Mouse (Mus musculus) c-Kit-positive CD71-positive TER-119-negative erythroid progenitor cells, embryonic 14.5 days (primary cell): ENCODE data around the gene Olfr995.

Experiments used
- DNase-seq: peaks from one replicate; pipeline ENCODE4 v3.0.0-alpha.2; 2013; ENCODE audit warnings: low read depth

Olfr995 gene

DNA sequence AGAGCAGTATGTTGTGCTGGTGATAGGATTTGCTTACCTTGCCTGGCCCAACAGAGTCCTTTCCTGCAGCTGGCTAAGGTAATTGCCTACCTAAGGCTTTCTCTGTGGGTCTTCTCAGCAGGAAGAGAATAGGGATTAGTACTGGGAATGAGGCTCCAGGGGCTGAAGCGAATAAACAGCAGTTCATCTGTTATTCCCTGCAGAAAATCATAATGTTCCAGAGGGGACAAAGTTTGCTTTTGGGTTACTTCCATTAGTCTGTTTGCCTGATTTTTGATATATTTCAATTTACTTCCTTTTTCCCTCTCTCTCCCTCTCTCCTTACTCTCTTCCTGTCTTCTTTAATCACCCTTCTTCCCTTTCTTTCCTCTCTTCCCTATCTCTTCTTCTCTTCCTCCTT is at the start of gene Olfr995:
TSS of gene Olfr995 (minus strand) at position 101 of the 400 bp plus-strand sequence.
- no peak for DNase-seq

DNA sequence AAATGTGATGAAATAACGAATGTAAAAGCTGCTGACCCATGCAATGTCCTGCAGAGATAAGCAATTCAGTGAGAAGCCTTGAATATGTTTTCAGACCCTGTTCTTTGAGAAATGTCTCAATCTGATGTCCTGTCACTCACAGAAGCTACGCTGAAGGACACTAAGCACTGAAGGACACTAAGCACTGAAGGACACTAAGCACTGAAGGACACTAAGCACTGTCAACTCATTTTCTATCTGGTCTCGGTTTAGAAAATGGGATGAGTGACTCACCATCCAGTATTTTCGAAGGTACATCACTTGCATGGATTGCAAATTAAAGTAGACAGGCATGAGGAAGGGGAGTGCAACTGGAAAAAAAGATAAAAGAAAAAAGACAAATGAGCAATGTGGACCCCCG is 47.0 kb upstream of the Olfr995 start:
- DNase-seq = no peak

DNA sequence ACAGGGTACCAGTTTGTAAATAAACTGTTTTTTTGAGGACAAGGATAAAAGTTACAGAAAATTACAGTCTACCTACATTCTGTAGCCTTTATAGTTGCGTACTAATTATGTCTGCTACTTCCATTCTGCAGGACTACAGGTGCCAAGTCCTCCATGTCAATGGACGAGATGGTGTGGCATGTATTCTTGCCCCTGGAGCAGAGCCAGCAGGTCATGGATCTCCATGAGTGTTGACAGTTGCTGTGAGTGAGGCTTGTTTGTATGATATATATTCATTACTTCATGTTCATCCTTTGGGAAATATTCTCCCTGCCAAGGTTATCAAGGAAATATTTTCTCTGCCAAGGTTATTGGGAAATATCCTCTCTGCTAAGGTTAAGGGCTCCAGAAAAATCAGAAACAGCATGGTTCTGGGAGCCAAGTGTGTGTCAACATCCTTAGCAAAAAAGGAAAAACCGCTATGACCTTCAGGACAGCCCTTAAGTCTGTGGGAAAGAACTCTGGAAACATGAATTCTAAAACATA is 23.4 kb upstream of the Olfr995 start:
- DNase-seq = no peak

DNA sequence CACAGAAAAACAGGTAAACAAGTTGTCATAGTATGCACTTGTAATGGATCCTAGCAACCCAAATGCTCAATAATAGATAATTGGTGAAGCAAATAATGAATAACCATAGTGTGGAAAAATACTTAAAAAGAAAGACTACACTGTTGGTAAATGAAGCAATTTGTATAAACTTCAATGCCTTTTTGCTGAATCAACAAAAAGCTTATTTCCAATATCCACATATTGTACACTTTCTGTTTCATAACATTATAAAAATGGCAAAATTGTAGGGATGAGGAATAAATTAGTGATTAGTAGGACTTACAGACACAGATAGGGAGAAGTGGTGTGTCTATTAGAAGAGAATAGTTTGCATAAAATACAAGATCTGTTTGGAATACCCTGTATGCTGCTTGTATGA is 893 bp downstream of the Olfr995 start:
- DNase-seq = no peak

DNA sequence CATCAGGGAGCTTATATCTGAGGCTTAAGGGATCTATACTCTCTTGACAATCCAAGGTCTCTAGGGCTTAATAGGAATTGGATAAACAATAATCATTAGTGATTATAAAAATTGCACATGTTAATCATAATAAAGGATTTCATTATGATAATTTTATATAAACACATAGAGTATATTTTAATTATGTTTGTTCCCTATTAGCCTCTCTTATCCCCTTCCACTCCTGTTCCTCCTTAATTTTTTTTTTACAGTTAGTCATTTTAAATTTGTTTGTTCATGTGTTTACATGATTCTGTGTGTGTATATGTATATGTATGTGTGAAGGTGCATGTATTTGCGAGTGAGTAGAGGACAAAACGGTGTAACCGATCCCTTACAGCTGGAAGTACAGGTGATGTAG is 7.1 kb downstream of the Olfr995 start, which contains the start of gene Olfr994:
TSS of gene Olfr994 (minus strand) at position 101 of the 400 bp plus-strand sequence.
- no peak for DNase-seq

DNA sequence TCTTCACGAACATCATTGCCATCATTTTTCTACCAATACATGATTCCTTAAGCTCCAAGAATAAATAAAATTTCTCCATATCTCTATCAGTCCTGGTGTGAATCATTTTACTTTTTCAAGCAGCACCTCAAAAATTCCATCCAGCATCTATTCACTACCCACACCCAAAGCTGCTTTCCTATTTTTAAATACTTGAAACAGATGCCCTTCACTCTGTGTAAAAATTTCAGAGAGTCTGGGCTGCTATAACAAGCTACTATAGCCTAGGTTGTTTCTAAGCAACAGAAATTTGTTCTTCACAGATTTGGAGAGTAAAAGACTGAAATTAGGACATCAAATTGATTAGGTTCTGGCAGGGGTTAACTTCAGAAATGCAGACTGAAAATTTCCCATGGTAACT is 17.5 kb downstream of the Olfr995 start:
- no peak for DNase-seq

DNA sequence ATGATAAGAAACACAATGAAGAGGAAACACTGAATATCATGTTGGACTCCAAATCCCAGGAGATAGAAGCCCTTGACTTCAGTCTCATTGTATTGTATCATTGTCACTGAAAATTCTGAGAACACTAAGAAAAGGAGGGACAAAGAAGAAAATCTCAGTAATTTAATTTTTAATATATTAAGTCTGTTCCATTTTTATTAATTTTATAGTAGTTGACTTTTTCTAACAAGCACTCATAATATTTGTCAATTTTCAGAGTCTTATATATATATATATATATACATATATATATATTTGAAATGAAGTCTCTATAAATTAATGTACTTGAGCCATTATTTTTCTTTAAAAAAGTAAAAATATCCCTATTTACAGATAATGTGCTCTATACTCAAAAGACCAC is 28.7 kb downstream of the Olfr995 start, which contains the start of gene Olfr993:
TSS of gene Olfr993 (minus strand) at position 101 of the 400 bp plus-strand sequence.
- no peak for DNase-seq

DNA sequence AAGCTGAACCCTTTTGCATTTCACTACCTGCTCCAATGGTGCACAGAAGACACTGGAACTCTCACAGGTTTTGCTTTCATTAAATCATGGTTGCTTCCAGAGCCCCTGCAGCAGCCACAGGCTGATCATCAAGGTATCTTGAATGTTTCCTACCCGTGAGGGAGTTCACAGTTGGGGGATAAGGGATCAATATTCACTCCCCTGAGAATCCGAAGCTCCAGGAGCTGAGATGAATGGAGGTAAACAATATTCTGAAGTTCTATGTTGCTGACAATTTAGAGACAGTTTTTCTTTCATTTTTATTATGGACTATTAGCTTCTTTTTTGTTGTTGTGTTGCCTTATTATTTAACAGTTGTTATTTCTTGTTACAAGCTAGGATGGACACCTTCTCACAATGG is 34.1 kb downstream of the Olfr995 start, which contains the start of gene Olfr992:
TSS of gene Olfr992 (minus strand) at position 101 of the 400 bp plus-strand sequence.
- no peak for DNase-seq
